Mouse (Mus musculus) 3134 (cell line): ENCODE results near the gene Mthfd1.

Experiments
- DNase-seq: peaks from one replicate; pipeline ENCODE4 v3.0.0-alpha.2; 2011; ENCODE audit warnings: low spot score; ENCODE audit not compliant: insufficient read length; ENCODE audit errors: extremely low read depth

The Mthfd1 gene

GRCm38 (mm10) chr12:76341080-76341479 is 86.0 kb downstream of the Mthfd1 start:
- no peak for DNase-seq

- no peak for DNase-seq
Observed at GRCm38 (mm10) chr12:76345759-76346455, 90.8 kb downstream of the Mthfd1 start.

- DNase-seq: no peak
Observed at GRCm38 (mm10) chr12:76349680-76350220, 94.7 kb downstream of the Mthfd1 start.

GRCm38 (mm10) chr12:76360868-76361267 is 105.8 kb downstream of the Mthfd1 start:
- DNase-seq: no peak

GRCm38 (mm10) chr12:76361405-76362302 is 106.6 kb downstream of the Mthfd1 start:
- no peak for DNase-seq

GRCm38 (mm10) chr12:76362303-76362676 is 107.2 kb downstream of the Mthfd1 start:
- DNase-seq: no peak

- no peak for DNase-seq
Observed at GRCm38 (mm10) chr12:76366276-76366675, 111.2 kb downstream of the Mthfd1 start.

- peak; percentile 40 for DNase-seq
Observed at GRCm38 (mm10) chr12:76367096-76367995, 112.2 kb downstream of the Mthfd1 start.

- DNase-seq: peak; percentile 22
Observed at GRCm38 (mm10) chr12:76368201-76368789, 113.2 kb downstream of the Mthfd1 start.

GRCm38 (mm10) chr12:76368790-76369205 is 113.7 kb downstream of the Mthfd1 start:
- no peak for DNase-seq
